Mouse (Mus musculus): ENCODE results near the gene Fam69a.

Fam69a gene

GRCm38 (mm10) chr5:107904325-107904724, 82.6 kb downstream of the Fam69a start:
- DNase-seq (ENCODE audit: low spot score), result no peak

- DNase-seq (ENCODE audit: low spot score), result no peak
Measured at GRCm38 (mm10) chr5:107901014-107901615, 85.8 kb downstream of the Fam69a start.

- DNase-seq (ENCODE audit: low spot score), result peak; percentile 99
Measured at GRCm38 (mm10) chr5:107900206-107901013, 86.5 kb downstream of the Fam69a start, which contains the start of gene Rpl5. TSS of gene Rpl5 (plus strand) at chr5:107900502.

- no peak for DNase-seq (ENCODE audit: low spot score)
Measured at GRCm38 (mm10) chr5:107896265-107896664, 90.6 kb downstream of the Fam69a start.

- DNase-seq (ENCODE audit: low spot score), result no peak
Measured at GRCm38 (mm10) chr5:107894676-107895075, 92.2 kb downstream of the Fam69a start.

GRCm38 (mm10) chr5:107891515-107891914, 95.4 kb downstream of the Fam69a start:
- DNase-seq (ENCODE audit: low spot score), result peak; percentile 31

GRCm38 (mm10) chr5:107889994-107890888, 96.6 kb downstream of the Fam69a start:
- no peak for DNase-seq (ENCODE audit: low spot score)

GRCm38 (mm10) chr5:107880710-107881109, 106.2 kb downstream of the Fam69a start:
- no peak for DNase-seq (ENCODE audit: low spot score)

GRCm38 (mm10) chr5:107877053-107877452, 109.8 kb downstream of the Fam69a start:
- DNase-seq (ENCODE audit: low spot score), result no peak

- DNase-seq (ENCODE audit: low spot score), result no peak
Measured at GRCm38 (mm10) chr5:107875261-107875611, 111.6 kb downstream of the Fam69a start.

- DNase-seq (ENCODE audit: low spot score), result no peak
Measured at GRCm38 (mm10) chr5:107874561-107875260, 112.2 kb downstream of the Fam69a start, which contains the start of gene Evi5. TSS of gene Evi5 (minus strand) at chr5:107875107.

- DNase-seq (ENCODE audit: low spot score), result no peak
Measured at GRCm38 (mm10) chr5:107873886-107874302, 113.0 kb downstream of the Fam69a start.

- no peak for DNase-seq (ENCODE audit: low spot score)
Measured at GRCm38 (mm10) chr5:107873330-107873729, 113.6 kb downstream of the Fam69a start.

GRCm38 (mm10) chr5:107869701-107870100, 117.2 kb downstream of the Fam69a start:
- no peak for DNase-seq (ENCODE audit: low spot score)

GRCm38 (mm10) chr5:107868905-107869424, 117.9 kb downstream of the Fam69a start:
- DNase-seq (ENCODE audit: low spot score), result peak; percentile 95

- DNase-seq (ENCODE audit: low spot score), result peak; percentile 54
Measured at GRCm38 (mm10) chr5:107867970-107868904, 118.6 kb downstream of the Fam69a start.

- DNase-seq (ENCODE audit: low spot score), result no peak
Measured at GRCm38 (mm10) chr5:107866127-107867126, 120.5 kb downstream of the Fam69a start.

GRCm38 (mm10) chr5:107863971-107864370, 122.9 kb downstream of the Fam69a start:
- no peak for DNase-seq (ENCODE audit: low spot score)

- no peak for DNase-seq (ENCODE audit: low spot score)
Measured at GRCm38 (mm10) chr5:107858963-107859362, 127.9 kb downstream of the Fam69a start.
